Mouse (Mus musculus): Measurements from ENCODE around the gene Rap1gap2. TPM values are rescaled to one million over a fixed set of nuclear protein-coding genes. Genes with fewer than 3 reads are reported as not detected.
A peak's percentile ranks its signal among the peaks of the same experiment; 100 is the strongest.

Rap1gap2 gene
- polyA plus RNA-seq, 1 experiment from 2014 or later = 1.6 TPM

- Histone ChIP-seq H3K9me3 (no peaks in the 10 kb centered on the region), H3K27ac (no peak overlapping the region), H3K4me3 (no peak overlapping the region), H3K27me3 (ENCODE audit: insufficient read depth, poor library complexity, severe bottlenecking) (no peaks in the 10 kb centered on the region), H3K4me1 (replicated peaks) (peaks cover 28% of the 10 kb centered on the region), H3K36me3 (no peaks in the 10 kb centered on the region)
- 71% methylated on average over 5 of the region's 5 CpGs for WGBS
- no peak for DNase-seq (ENCODE audit: low spot score)
Observed at GRCm38 (mm10) chr11:74481797-74482196, 128.9 kb downstream of the Rap1gap2 start.

GRCm38 (mm10) chr11:74479715-74480289, 130.9 kb downstream of the Rap1gap2 start:
- no peak for DNase-seq (ENCODE audit: low spot score)
- 83% methylated on average over 5 of the region's 5 CpGs for WGBS
- no peaks in the 10 kb centered on the region for H3K9me3 ChIP-seq

GRCm38 (mm10) chr11:74478877-74479276, 131.8 kb downstream of the Rap1gap2 start:
- Histone ChIP-seq H3K9me3 (no peaks in the 10 kb centered on the region), H3K36me3 (no peaks in the 10 kb centered on the region), H3K27me3 (ENCODE audit: insufficient read depth, poor library complexity, severe bottlenecking) (no peaks in the 10 kb centered on the region), H3K4me3 (no peak overlapping the region), H3K4me1 (replicated peaks) (peaks cover 16% of the 10 kb centered on the region), H3K27ac (no peak overlapping the region)
- WGBS = 88% methylated on average over 2 of the region's 2 CpGs
- no peak for DNase-seq (ENCODE audit: low spot score)

More at GRCm38 (mm10) chr11:74479715-74480289, 130.9 kb downstream of the Rap1gap2 start:
- no peak overlapping the region for H3K27ac ChIP-seq
- peaks cover 16% of the 10 kb centered on the region for H3K4me1 ChIP-seq (replicated peaks)
- no peaks in the 10 kb centered on the region for H3K27me3 ChIP-seq (ENCODE audit: insufficient read depth, poor library complexity, severe bottlenecking)
- H3K4me3 ChIP-seq = no peak overlapping the region
- H3K36me3 ChIP-seq = no peaks in the 10 kb centered on the region

GRCm38 (mm10) chr11:74472671-74473070, 138.0 kb downstream of the Rap1gap2 start:
- DNase-seq (ENCODE audit: low spot score) = no peak
- Histone ChIP-seq H3K4me1 (replicated peaks) (peaks cover 14% of the 10 kb centered on the region), H3K27ac (no peak overlapping the region), H3K27me3 (ENCODE audit: insufficient read depth, poor library complexity, severe bottlenecking) (no peaks in the 10 kb centered on the region), H3K4me3 (no peak overlapping the region), H3K36me3 (no peaks in the 10 kb centered on the region), H3K9me3 (no peaks in the 10 kb centered on the region)
- 86% methylated on average over 10 of the region's 10 CpGs for WGBS

GRCm38 (mm10) chr11:74468195-74468594, 142.5 kb downstream of the Rap1gap2 start:
- peak; percentile 25 for DNase-seq (ENCODE audit: low spot score)
- WGBS = 34% methylated on average over 6 of the region's 6 CpGs

GRCm38 (mm10) chr11:74465712-74466111, 145.0 kb downstream of the Rap1gap2 start:
- no peaks in the 10 kb centered on the region for H3K27me3 ChIP-seq (ENCODE audit: insufficient read depth, poor library complexity, severe bottlenecking)
- peaks cover 29% of the 10 kb centered on the region for H3K4me1 ChIP-seq (replicated peaks)
- no peaks in the 10 kb centered on the region for H3K9me3 ChIP-seq
- DNase-seq (ENCODE audit: low spot score) = no peak
- no peak overlapping the region for H3K27ac ChIP-seq
- 45% methylated on average over 7 of the region's 7 CpGs for WGBS
- H3K36me3 ChIP-seq = no peaks in the 10 kb centered on the region
- no peak overlapping the region for H3K4me3 ChIP-seq

More at GRCm38 (mm10) chr11:74468195-74468594, 142.5 kb downstream of the Rap1gap2 start:
- no peaks in the 10 kb centered on the region for H3K9me3 ChIP-seq
- H3K4me1 ChIP-seq (replicated peaks) = peaks cover 25% of the 10 kb centered on the region
- H3K27me3 ChIP-seq (ENCODE audit: insufficient read depth, poor library complexity, severe bottlenecking) = no peaks in the 10 kb centered on the region
- peak overlapping the region; percentile 35; the same call in 1 of the 2 replicates for H3K27ac ChIP-seq
- H3K36me3 ChIP-seq = no peaks in the 10 kb centered on the region
- no peak overlapping the region for H3K4me3 ChIP-seq

GRCm38 (mm10) chr11:74464181-74464977, 146.3 kb downstream of the Rap1gap2 start:
- Histone ChIP-seq H3K27me3 (ENCODE audit: insufficient read depth, poor library complexity, severe bottlenecking) (no peaks in the 10 kb centered on the region), H3K27ac (no peak overlapping the region), H3K9me3 (no peaks in the 10 kb centered on the region), H3K4me1 (replicated peaks) (peaks cover 29% of the 10 kb centered on the region), H3K4me3 (no peak overlapping the region), H3K36me3 (no peaks in the 10 kb centered on the region)
- 80% methylated on average over 10 of the region's 10 CpGs for WGBS
- DNase-seq (ENCODE audit: low spot score) = no peak

- Histone ChIP-seq H3K4me3 (no peak overlapping the region), H3K4me1 (replicated peaks) (peaks cover 19% of the 10 kb centered on the region), H3K36me3 (no peaks in the 10 kb centered on the region), H3K27ac (no peak overlapping the region), H3K9me3 (no peaks in the 10 kb centered on the region), H3K27me3 (ENCODE audit: insufficient read depth, poor library complexity, severe bottlenecking) (no peaks in the 10 kb centered on the region)
- no peak for DNase-seq (ENCODE audit: low spot score)
- WGBS = 46% methylated on average over 2 of the region's 2 CpGs
Observed at GRCm38 (mm10) chr11:74462651-74463050, 148.1 kb downstream of the Rap1gap2 start.

- H3K27ac ChIP-seq = no peak overlapping the region
- H3K9me3 ChIP-seq = no peaks in the 10 kb centered on the region
- no peak for DNase-seq (ENCODE audit: low spot score)
- H3K4me1 ChIP-seq (replicated peaks) = peaks cover 19% of the 10 kb centered on the region
- 86% methylated on average over 8 of the region's 8 CpGs for WGBS
- H3K36me3 ChIP-seq = no peaks in the 10 kb centered on the region
- no peak overlapping the region for H3K4me3 ChIP-seq
- no peaks in the 10 kb centered on the region for H3K27me3 ChIP-seq (ENCODE audit: insufficient read depth, poor library complexity, severe bottlenecking)
Observed at GRCm38 (mm10) chr11:74459651-74460050, 151.1 kb downstream of the Rap1gap2 start.

GRCm38 (mm10) chr11:74458400-74458799, 152.3 kb downstream of the Rap1gap2 start:
- Histone ChIP-seq H3K9me3 (no peaks in the 10 kb centered on the region), H3K27ac (no peak overlapping the region), H3K4me3 (no peak overlapping the region), H3K27me3 (ENCODE audit: insufficient read depth, poor library complexity, severe bottlenecking) (no peaks in the 10 kb centered on the region), H3K4me1 (replicated peaks) (peaks cover 16% of the 10 kb centered on the region), H3K36me3 (no peaks in the 10 kb centered on the region)
- DNase-seq (ENCODE audit: low spot score) = no peak
- 78% methylated on average over 3 of the region's 3 CpGs for WGBS

GRCm38 (mm10) chr11:74457194-74457593, 153.5 kb downstream of the Rap1gap2 start:
- H3K27me3 ChIP-seq (ENCODE audit: insufficient read depth, poor library complexity, severe bottlenecking) = no peaks in the 10 kb centered on the region
- no peak overlapping the region for H3K4me3 ChIP-seq
- WGBS = 60% methylated on average over 10 of the region's 10 CpGs
- no peak overlapping the region for H3K27ac ChIP-seq
- no peaks in the 10 kb centered on the region for H3K36me3 ChIP-seq
- DNase-seq (ENCODE audit: low spot score) = no peak
- peaks cover 11% of the 10 kb centered on the region for H3K4me1 ChIP-seq (replicated peaks)
- H3K9me3 ChIP-seq = no peaks in the 10 kb centered on the region

- H3K4me1 ChIP-seq (replicated peaks) = no peaks in the 10 kb centered on the region
- DNase-seq (ENCODE audit: low spot score) = no peak
- no peak overlapping the region for H3K4me3 ChIP-seq
- 66% methylated on average over 4 of the region's 4 CpGs for WGBS
- H3K9me3 ChIP-seq = peaks cover 4% of the 10 kb centered on the region; the same call in 1 of the 2 replicates
- no peaks in the 10 kb centered on the region for H3K27me3 ChIP-seq (ENCODE audit: insufficient read depth, poor library complexity, severe bottlenecking)
- H3K27ac ChIP-seq = no peak overlapping the region
- H3K36me3 ChIP-seq = no peaks in the 10 kb centered on the region
Observed at GRCm38 (mm10) chr11:74448556-74448955, 162.2 kb downstream of the Rap1gap2 start.

- Histone ChIP-seq H3K27ac (no peak overlapping the region), H3K4me3 (no peak overlapping the region), H3K9me3 (peaks cover 4% of the 10 kb centered on the region; the same call in 1 of the 2 replicates), H3K36me3 (no peaks in the 10 kb centered on the region), H3K27me3 (ENCODE audit: insufficient read depth, poor library complexity, severe bottlenecking) (no peaks in the 10 kb centered on the region), H3K4me1 (replicated peaks) (no peaks in the 10 kb centered on the region)
- 89% methylated on average over 6 of the region's 6 CpGs for WGBS
- DNase-seq (ENCODE audit: low spot score) = no peak
Observed at GRCm38 (mm10) chr11:74447991-74448403, 162.7 kb downstream of the Rap1gap2 start.

Measured in hindbrain, embryonic 10.5 days (tissue).